Mouse (Mus musculus) retina, adult 2 months (tissue): ENCODE data around the gene Ap2a1.

Experiments
- DNase-seq: peaks from one replicate; pipeline ENCODE4 v3.0.0-alpha.2; 2012; ENCODE audit warnings: low read depth, low spot score

Ap2a1 gene

GRCm38 (mm10) chr7:44866276-44867009, 62.9 kb downstream of the Ap2a1 start:
- DNase-seq, result no peak

GRCm38 (mm10) chr7:44864595-44865542, 64.4 kb downstream of the Ap2a1 start:
- no peak for DNase-seq

- no peak for DNase-seq
These were observed 65.3 kb downstream of the Ap2a1 start for GRCm38 (mm10) chr7:44863982-44864494.

GRCm38 (mm10) chr7:44863210-44863609, 66.1 kb downstream of the Ap2a1 start:
- DNase-seq, result no peak

- no peak for DNase-seq
These were observed 66.9 kb downstream of the Ap2a1 start for GRCm38 (mm10) chr7:44862434-44862833.

- no peak for DNase-seq
These were observed 67.9 kb downstream of the Ap2a1 start for GRCm38 (mm10) chr7:44861429-44861816.

- DNase-seq, result no peak
These were observed 68.5 kb downstream of the Ap2a1 start for GRCm38 (mm10) chr7:44860576-44861428.

- no peak for DNase-seq
These were observed 69.4 kb downstream of the Ap2a1 start for GRCm38 (mm10) chr7:44859896-44860295.

- DNase-seq, result no peak
These were observed 71.4 kb downstream of the Ap2a1 start for GRCm38 (mm10) chr7:44857905-44858304.

GRCm38 (mm10) chr7:44857042-44857552, 72.2 kb downstream of the Ap2a1 start, which contains the start of gene Pnkp:
TSS of gene Pnkp (plus strand) at chr7:44857139.
- peak; percentile 71 for DNase-seq

- no peak for DNase-seq
These were observed 72.9 kb downstream of the Ap2a1 start for GRCm38 (mm10) chr7:44856265-44856916.

GRCm38 (mm10) chr7:44855036-44855435, 74.3 kb downstream of the Ap2a1 start:
- no peak for DNase-seq

- peak; percentile 37 for DNase-seq
These were observed 74.8 kb downstream of the Ap2a1 start for GRCm38 (mm10) chr7:44854356-44855031.

- no peak for DNase-seq
These were observed 75.5 kb downstream of the Ap2a1 start for GRCm38 (mm10) chr7:44853596-44854355.

- no peak for DNase-seq
These were observed 76.2 kb downstream of the Ap2a1 start for GRCm38 (mm10) chr7:44853065-44853464.

- no peak for DNase-seq
These were observed 76.9 kb downstream of the Ap2a1 start for GRCm38 (mm10) chr7:44852259-44853027.

- DNase-seq, result no peak
These were observed 77.6 kb downstream of the Ap2a1 start for GRCm38 (mm10) chr7:44851625-44852234.
